Mouse (Mus musculus) heart, postnatal 36 days (tissue): ENCODE data around the gene Atp6v0a1. TPM values are rescaled to one million over a fixed set of nuclear protein-coding genes. Genes with fewer than 3 reads are reported as not detected.

Experiments
- DNase-seq, 2 experiments: peaks; one replicate each; pipeline ENCODE4 v3.0.0; 2021 to 2022
- intact Hi-C: fragments of 180-260 bp; cut with DNase I; formaldehyde crosslinking; loops from one replicate; pipeline ENCODE4 v1.15.1; 2025
- total RNA-seq, 2 experiments: library from RNA; stranded (reverse); gene quantifications; 2 replicates each; pipeline ENCODE4 v1.2.3; 2021

Atp6v0a1 gene
- total RNA-seq, 2 experiments from 2014 or later = 76.8 to 88.5 TPM

DNA sequence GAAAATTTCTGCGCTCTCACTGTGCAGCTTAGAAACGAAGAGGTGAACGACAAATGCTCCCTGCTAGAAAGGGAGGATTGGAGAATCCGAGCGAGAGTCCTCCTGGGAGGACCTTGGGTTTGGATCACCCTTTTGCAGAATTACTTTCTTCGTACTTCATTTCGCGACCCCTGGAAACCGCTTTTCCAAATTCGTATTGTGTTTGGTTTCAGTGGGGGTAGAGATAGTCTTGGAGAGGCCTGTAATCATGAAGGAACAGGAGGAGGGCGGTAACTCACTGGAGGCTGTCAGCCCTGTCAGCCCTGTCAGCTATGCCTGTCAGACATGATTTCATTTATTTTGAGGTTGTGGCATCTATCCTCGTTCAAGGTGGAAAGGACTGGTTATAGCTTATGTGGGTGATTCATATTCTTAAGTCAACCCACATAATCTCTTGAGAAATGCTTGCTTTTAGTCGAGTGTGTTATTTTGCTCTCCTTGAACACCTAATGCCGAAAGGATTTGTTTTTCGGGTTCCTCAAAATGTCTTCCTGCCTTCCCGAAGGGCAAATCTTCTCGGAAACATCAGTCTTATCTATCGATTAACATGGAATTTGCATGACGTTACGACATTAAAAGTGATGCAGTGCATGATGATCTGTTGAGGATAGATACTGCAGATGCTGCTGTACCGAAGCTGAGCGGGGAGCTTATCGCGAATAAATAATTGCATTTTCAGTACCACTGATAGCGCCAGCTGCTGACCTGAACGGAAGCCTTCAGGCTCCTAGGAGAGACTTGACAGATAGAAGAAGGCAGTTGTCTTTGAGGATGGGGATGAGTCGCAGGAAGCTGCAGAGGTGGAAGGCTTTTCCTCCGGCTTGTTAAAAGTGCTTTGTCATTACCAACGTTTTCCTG is 884 bp downstream of the Atp6v0a1 start:
- peak in 1 of 2 experiments; percentile 26 for DNase-seq
- intact Hi-C loops = loop anchor here (2.0 to 5.0 kb wide), 3 partner anchors 27 to 49 kb away; no protein-coding TSS in a partner anchor

GRCm38 (mm10) chr11:101011641-101012040 is 2.4 kb downstream of the Atp6v0a1 start:
- DNase-seq = no peak
- intact Hi-C loops = loop anchor here (5.0 kb wide), 1 partner anchor 36 kb away; no protein-coding TSS in a partner anchor

DNA sequence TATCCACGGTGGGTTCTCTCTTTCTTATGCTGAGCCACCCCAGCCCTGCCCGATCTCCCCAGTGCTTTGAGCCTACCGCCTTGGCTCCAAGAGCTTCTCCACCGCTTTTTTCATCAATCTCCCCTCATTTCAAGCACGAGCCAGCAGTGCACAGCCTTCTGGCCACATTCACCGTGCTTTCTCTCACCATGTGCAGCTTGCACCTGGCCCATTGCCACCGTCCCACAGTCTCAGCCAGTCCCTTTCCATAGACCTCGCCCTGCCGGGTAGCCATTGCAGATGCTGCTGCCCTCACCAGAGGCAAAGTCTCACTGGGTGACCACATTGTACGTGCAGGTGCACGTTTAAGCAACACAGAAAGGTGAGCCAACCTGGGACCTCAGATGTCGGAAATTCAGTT is 14.1 kb downstream of the Atp6v0a1 start:
- DNase-seq = peak in 1 of 2 experiments; percentile 20
- intact Hi-C loops = no loop called here

GRCm38 (mm10) chr11:101024001-101024400 is 14.7 kb downstream of the Atp6v0a1 start:
- intact Hi-C loops = no loop called here
- DNase-seq = no peak

- intact Hi-C loops = no loop called here
- DNase-seq = no peak
Observed at GRCm38 (mm10) chr11:101027121-101027520, 17.9 kb downstream of the Atp6v0a1 start.

GRCm38 (mm10) chr11:101029320-101029719 is 20.1 kb downstream of the Atp6v0a1 start:
- intact Hi-C loops = no loop called here

DNA sequence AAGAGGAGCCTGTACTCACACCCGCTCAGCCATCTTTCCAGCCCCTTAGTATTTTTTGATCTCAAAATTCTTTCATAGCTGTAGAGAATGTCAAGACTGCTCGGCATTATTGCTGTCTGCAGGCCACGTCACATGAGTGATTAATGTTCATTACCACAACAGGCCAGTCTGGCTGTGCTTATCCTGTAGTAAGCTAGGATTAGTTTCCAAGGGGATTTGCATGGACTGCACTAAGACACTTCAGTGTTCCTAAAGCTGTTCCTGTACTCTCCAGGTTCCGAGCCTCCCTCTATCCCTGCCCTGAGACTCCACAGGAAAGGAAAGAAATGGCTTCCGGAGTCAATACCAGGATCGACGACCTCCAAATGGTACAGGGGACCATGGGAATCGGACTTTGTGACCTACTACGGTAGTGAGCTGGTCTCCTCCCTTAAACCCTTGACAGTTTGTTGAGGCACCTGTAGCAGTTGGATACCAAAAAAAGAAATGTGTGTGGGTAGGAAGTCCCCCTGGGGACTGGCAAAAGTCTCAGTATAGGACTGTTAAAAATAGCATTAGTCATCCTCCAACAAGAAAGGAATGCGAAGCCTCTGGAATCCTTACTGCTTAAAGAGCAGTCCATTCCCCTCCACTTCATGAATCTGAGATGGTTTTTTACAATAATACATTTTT is 21.0 kb downstream of the Atp6v0a1 start:
- no peak for DNase-seq
- intact Hi-C loops = no loop called here

More at GRCm38 (mm10) chr11:101029320-101029719, 20.1 kb downstream of the Atp6v0a1 start:
- no peak for DNase-seq

DNA sequence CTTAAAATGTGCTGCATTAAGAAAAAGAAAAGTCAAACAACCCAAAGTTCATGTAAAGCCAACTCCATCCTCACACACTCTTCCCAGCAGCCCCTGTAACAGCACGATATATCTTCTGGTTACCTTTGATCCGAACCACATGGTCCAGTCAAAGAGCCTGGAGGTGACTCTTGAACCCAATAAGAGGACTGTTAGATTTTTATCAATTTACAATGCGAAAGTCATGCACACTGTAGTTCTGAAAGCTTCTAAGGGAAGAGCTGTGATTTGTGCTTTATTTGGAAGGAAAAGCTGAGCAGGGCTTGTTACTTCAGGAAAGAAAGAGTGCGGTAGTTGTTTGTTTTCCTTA is 21.5 kb downstream of the Atp6v0a1 start:
- intact Hi-C loops = no loop called here
- no peak for DNase-seq

DNA sequence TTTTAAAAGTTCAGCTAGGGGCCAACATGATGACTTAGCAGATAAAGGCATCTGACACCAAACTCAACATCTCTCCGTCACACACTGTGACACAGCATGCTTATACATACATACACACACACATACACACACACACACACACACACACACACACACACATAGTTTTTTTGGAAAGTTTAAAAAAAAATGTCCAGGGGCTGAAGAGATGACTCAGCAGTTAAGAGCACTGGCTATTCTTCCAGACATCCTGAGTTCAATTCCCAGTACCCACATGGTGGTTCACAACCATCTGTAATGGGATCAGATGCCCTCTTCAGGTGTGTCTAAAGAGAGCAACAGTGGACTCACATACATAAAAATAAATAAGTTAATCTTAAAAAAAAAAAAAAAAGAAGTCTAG is 22.2 kb downstream of the Atp6v0a1 start:
- intact Hi-C loops = no loop called here
- no peak for DNase-seq

DNA sequence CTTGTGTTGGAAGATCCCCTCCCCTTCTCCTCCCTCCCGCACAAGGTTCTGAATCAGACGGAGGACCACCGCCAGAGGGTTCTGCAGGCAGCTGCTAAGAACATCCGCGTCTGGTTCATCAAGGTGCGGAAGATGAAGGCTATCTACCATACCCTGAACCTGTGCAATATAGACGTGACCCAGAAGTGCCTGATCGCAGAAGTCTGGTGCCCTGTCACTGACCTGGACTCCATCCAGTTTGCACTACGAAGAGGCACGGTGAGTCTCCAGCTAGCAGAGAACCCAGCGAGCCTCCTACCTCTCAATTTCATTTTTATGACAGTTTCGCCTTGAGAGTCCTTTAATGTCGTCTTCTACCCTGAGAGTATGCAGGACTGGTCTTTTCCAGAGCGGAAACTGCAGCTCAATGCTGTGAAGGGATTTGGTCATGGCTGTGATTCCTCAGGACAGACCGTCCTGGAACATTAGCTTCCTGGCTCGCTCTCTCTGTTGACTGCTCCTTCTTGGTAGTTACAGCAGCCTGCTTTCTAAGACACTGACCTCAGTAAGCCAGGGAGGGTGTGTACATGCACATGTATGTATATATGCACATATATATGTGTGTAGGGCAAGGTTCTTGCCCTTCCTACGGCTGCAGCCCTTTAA is 24.7 kb downstream of the Atp6v0a1 start:
- no peak for DNase-seq
- intact Hi-C loops = loop anchor here (2.0 kb wide), 1 partner anchor 17 kb away; no protein-coding TSS in a partner anchor

- intact Hi-C loops = loop anchor here (2.0 kb wide), 1 partner anchor 18 kb away; no protein-coding TSS in a partner anchor
- no peak for DNase-seq
Observed at GRCm38 (mm10) chr11:101034614-101035327, 25.5 kb downstream of the Atp6v0a1 start.

- DNase-seq = no peak
- intact Hi-C loops = loop anchor here (2.0 kb wide), 1 partner anchor 19 kb away; no protein-coding TSS in a partner anchor
Observed at GRCm38 (mm10) chr11:101035328-101035695, 26.1 kb downstream of the Atp6v0a1 start.

DNA sequence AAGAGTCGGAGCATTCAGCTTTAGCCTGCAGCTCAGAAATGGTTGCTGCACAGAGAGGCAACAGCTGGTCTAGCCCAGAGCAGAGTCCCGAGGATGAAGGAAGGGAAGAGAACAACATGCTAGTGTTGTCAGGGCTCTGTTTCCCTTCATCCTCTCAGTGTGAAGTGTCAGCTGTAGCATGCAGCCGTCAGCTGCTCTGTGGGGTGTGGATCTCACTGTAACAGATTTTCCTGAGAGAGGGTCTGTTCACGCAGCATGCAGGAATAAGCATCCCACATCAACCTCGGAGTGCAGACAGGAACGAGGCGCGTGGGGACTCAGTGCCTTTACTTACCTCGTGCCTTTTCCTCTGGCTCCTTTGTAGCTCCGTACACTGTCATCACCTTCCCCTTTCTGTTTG is 28.5 kb downstream of the Atp6v0a1 start:
- DNase-seq = no peak
- intact Hi-C loops = no loop called here

- intact Hi-C loops = loop anchor here (5.0 kb wide), 1 partner anchor 34 kb away; no protein-coding TSS in a partner anchor
Observed at GRCm38 (mm10) chr11:101045826-101046225, 36.6 kb downstream of the Atp6v0a1 start.

DNA sequence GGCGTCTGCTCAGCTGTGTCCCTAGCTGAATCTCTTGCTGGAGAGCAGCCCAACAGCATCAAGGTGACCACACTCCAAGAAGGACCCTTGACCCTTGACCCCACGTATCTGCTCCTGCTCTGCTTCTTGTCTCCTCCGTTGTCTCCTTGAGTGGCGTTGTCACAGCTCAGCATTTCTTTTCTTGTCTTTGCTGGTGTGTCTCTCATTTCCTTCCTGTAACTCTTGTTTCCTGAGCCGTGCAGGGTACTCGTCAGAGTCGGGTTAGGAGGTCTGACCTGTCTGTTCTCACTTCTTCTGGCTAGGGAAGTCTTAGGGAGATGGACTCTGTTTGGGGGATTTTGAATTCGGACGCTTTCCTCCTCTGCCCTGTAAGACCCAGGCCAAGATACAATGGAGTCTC is 37.2 kb downstream of the Atp6v0a1 start:
- intact Hi-C loops = loop anchor here (5.0 kb wide), 1 partner anchor 34 kb away; no protein-coding TSS in a partner anchor
- no peak for DNase-seq

More at GRCm38 (mm10) chr11:101045826-101046225, 36.6 kb downstream of the Atp6v0a1 start:
- no peak for DNase-seq

DNA sequence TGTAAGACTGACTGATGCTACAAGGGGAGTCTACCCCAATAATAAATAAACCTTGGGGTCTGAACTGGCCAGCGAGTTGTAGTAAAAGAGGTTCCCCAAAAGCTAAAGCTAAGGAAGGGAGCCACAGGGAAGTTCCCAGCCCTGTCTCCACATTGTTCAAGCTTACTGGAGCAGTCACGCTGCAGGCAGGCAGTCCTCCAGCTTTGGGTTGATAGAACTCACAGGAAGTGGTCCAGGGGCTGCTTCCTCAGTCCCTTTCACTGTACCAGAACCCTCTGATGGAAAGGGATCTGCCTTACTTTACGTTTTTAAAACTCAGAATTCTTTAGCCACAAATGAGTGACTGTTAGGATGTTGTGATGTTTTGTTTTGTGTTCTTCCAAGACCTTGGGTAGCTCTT is 38.2 kb downstream of the Atp6v0a1 start:
- intact Hi-C loops = loop anchor here (5.0 kb wide), 1 partner anchor 35 kb away; no protein-coding TSS in a partner anchor
- DNase-seq = no peak

DNA sequence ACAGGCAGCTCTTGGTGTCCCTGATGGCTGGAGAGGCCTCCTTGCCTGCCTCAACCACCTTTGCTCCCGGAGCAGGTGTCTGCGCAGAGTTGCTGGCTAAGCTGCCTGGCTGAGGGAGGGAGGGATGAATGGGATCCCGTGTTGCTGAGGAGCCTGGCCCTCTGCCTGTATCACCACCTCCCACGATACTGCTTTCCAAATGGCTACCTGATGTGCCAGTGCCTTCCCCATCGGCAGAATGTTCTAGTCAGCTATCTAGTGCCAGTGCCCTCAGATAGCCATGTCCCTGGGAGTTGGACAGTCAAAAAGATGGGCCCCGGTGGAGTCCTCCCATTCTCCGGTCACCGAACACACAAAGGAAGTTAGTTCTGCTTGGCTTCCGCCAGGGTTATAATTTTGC is 41.1 kb downstream of the Atp6v0a1 start:
- no peak for DNase-seq
- intact Hi-C loops = no loop called here

DNA sequence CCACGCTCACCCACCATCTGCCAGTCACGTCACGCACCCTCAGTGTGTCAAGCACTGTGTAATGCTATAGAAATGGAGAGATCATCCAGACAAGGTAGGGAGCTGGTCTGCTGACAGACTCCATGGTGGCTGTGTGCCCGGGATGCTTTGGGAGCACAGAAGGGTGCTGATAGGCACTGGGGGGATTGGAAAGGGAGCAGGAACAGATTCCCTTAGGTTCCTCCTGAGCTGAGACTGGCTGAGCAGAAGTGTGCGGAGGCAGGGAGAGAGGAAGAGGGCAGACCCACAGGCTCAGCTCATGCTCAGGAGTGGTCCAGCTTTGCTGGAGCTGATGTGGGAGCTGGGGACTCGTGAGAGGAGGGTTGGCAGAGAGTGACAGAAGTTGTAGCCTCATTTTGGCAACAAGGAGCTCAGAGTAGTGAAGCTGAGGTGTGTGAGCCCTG is 41.8 kb downstream of the Atp6v0a1 start:
- intact Hi-C loops = no loop called here
- no peak for DNase-seq

- intact Hi-C loops = no loop called here
- no peak for DNase-seq
Observed at GRCm38 (mm10) chr11:101051617-101052016, 42.4 kb downstream of the Atp6v0a1 start.
